Mouse (Mus musculus) forebrain, embryonic 13.5 days (tissue): Measurements from ENCODE around the gene Eif2ak1. TPM values are rescaled to one million over a fixed set of nuclear protein-coding genes. Genes with fewer than 3 reads are reported as not detected.

Experiments used
- ATAC-seq: fragments of 200-750 bp; cut with Nextera tagmentation; 2 replicates; pipeline ENCODE4 v1.8.0; 2017
- H3K27ac ChIP-seq: fragments of 300-500 bp; sonication (generic); 2 replicates; pipeline ENCODE4 v1.5.1; 2015; ENCODE audit warnings: inconsistent platforms, mild to moderate bottlenecking, moderate library complexity
- H3K27me3 ChIP-seq: fragments of 300-500 bp; sonication (generic); 2 replicates; pipeline ENCODE4 v1.6.1; 2015; ENCODE audit warnings: mild to moderate bottlenecking, inconsistent platforms
- H3K36me3 ChIP-seq: fragments of 300-500 bp; sonication (generic); 2 replicates; pipeline ENCODE4 v1.6.1; 2015; ENCODE audit warnings: mild to moderate bottlenecking, inconsistent platforms; ENCODE audit not compliant: poor library complexity, severe bottlenecking
- H3K4me1 ChIP-seq: fragments of 300-500 bp; sonication (generic); 2 replicates; pipeline ENCODE4 v1.6.1; 2015; ENCODE audit warnings: inconsistent platforms
- H3K4me2 ChIP-seq: fragments of 300-500 bp; sonication (generic); 2 replicates; pipeline ENCODE4 v1.6.1; 2015; ENCODE audit warnings: inconsistent platforms, mild to moderate bottlenecking, moderate library complexity
- H3K4me3 ChIP-seq: fragments of 300-500 bp; sonication (generic); 2 replicates; pipeline ENCODE4 v1.5.1; 2015; ENCODE audit warnings: mild to moderate bottlenecking, inconsistent platforms
- H3K9ac ChIP-seq: fragments of 300-500 bp; sonication (generic); 2 replicates; pipeline ENCODE4 v1.6.1; 2015; ENCODE audit warnings: mild to moderate bottlenecking, inconsistent platforms
- H3K9me3 ChIP-seq: fragments of 300-500 bp; sonication (generic); replicated peaks from 2 replicates; pipeline ENCODE4 v1.6.1; 2016; ENCODE audit warnings: inconsistent platforms
- WGBS: fragments of 180-500 bp; shearing (Covaris S2); methylation state at CpG from one replicate; pipeline ENCODE4 v1.1.7; 2015; 5-methylcytosine and 5-hydroxymethylcytosine counted together
- polyA plus RNA-seq: library from polyadenylated mRNA; unstranded; fragments of >200 nt; fragmentation: Nextera tagmentation; extraction: Ambion mirVana; gene quantifications from 2 replicates; pipeline ENCODE4 v1.2.1, GENCODE M21; 2015

The Eif2ak1 gene
- polyA plus RNA-seq, 1 experiment from 2014 or later: 44.9 TPM

DNA sequence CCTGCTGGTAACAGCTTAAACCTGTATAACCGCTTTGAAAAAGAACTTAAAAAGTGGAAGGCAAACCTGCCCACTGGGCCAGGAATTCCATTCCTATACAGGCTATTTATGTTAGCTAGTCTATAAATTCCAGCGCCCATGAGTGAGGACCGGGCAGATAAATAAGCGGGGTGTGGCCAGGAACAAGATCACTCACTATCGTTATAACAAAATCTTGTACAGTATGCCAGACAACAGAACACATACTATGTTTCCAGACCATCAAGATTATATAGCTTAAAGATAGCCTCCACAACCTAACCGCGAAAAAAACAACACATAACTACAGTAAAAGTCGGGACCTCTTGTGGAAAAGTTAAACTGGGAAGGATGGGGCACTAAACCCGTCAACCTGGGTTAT lies 91.3 kb downstream of the Eif2ak1 start:
- H3K27ac ChIP-seq: peak overlapping the region; percentile 77
- H3K4me2 ChIP-seq: peak overlapping the region; percentile 68
- H3K36me3 ChIP-seq: peaks cover 35% of the 10 kb centered on the region
- 0 out of 2 replicates have a peak, but pooled peaks have one; percentile 0 for ATAC-seq
- peak overlapping the region; percentile 70 for H3K4me3 ChIP-seq
- peak overlapping the region; percentile 65 for H3K9ac ChIP-seq
- H3K27me3 ChIP-seq: no peaks in the 10 kb centered on the region
- 2% methylated on average over 9 of the region's 9 CpGs for WGBS
- no peaks in the 10 kb centered on the region for H3K9me3 ChIP-seq
- H3K4me1 ChIP-seq: peaks cover 23% of the 10 kb centered on the region

DNA sequence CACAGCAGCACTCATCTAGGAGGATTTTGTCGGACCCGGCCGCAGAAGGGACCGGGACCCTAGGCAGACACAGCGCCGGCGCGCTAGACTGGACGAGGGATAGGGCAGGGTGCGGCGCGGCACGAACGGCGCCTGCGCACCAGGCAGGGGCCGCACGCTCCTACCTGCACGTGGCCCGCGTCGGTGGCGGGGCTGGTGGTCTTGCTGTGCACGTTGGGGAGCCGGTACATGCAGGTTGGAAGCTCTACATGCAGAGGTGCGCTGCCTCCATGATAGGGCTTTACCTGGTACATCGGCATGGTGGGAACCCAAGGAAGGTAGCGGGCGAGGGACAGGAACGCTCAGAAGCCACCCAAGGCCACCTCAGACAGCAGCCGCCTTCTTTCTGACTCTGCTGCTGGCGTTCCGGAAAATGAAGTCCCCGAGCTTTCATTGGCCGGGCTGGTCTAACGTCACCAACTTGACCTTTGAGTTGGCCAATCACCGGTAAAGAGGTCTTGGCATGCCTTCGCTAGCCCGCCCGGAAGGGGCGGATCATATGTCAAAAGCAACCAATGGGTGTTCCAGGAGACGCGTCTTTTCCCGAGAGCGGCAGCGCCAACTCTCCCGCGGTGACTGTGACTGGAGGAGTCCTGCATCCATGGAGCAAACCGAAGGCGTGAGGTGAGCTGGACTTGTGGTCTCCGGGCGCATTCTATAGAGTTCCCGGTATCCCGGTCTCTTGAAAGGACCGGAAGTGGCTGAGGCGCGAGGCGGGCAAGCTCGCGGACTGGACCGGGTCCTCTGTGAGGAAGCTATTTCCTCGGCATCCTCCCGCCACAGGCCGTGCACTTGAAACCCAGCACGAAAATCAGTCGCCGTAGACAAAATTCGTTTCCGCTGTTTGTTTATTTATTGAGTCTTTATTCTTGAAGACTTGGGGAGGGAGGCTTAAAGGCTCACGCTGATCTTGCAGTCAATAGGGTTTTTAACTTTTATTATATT lies 92.1 kb downstream of the Eif2ak1 start, which contains the start of the genes Aimp2 and Pms2:
TSS of gene Aimp2 (minus strand) at position 431 of the 984 bp plus-strand sequence.
TSS of gene Pms2 (plus strand) at position 548 of the 984 bp plus-strand sequence.
- under 1% methylated on average over 70 of the region's 70 CpGs for WGBS
- H3K27me3 ChIP-seq: no peaks in the 10 kb centered on the region
- peak; percentile 99 for ATAC-seq
- peak within 1 kb of the TSS; percentile 70 for H3K4me3 ChIP-seq
- H3K9me3 ChIP-seq: no peaks in the 10 kb centered on the region
- H3K36me3 ChIP-seq: peaks cover 33% of the 10 kb centered on the region
- peak within 1 kb of the TSS; percentile 67 for H3K9ac ChIP-seq
- peak within 1 kb of the TSS; percentile 68 for H3K4me2 ChIP-seq
- H3K27ac ChIP-seq: peak within 1 kb of the TSS; percentile 77
- peaks cover 23% of the 10 kb centered on the region for H3K4me1 ChIP-seq

DNA sequence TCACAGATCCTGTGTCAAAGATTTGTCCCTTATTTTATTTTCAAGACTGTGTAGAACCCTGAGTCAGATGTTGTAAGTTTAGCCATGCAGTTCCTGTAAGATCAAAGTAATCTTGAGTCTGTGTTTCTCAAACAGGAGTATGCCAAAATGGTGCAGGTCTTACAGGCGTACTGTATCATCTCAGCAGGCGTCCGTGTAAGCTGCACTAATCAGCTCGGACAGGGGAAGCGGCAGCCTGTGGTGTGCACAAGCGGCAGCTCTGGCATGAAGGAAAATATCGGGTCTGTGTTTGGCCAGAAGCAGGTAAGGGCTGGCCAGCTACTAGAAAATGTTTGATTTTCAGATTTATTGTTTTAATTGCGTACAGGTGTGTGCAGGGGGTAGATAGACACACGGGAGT lies 98.6 kb downstream of the Eif2ak1 start:
- ATAC-seq: no peak
- Histone ChIP-seq H3K27ac (no peak overlapping the region), H3K27me3 (no peaks in the 10 kb centered on the region), H3K4me3 (no peak overlapping the region), H3K4me1 (peaks cover under 1% of the 10 kb centered on the region; the same call in 1 of the 2 replicates), H3K4me2 (no peak overlapping the region), H3K9me3 (no peaks in the 10 kb centered on the region), H3K9ac (no peak overlapping the region), H3K36me3 (peaks cover 65% of the 10 kb centered on the region)
- 91% methylated on average over 9 of the region's 9 CpGs for WGBS

DNA sequence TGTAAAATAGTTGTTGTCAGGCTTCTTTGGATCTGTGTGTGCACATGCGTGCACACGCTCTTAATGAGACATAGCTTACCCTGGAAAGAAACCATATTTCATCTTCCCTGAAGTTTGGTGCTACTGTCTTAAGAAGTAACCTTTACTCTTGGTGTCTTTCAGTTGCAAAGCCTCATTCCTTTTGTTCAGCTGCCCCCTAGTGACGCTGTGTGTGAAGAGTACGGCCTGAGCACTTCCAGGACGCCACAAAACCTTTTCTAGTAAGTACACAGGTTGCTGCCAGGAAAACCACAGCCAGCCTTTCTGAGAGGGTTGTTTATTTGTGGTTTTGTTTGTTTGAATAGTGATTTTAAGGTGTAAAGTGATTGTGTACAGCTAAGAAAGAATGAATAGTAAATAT lies 99.8 kb downstream of the Eif2ak1 start:
- Histone ChIP-seq H3K9me3 (no peaks in the 10 kb centered on the region), H3K4me3 (no peak overlapping the region), H3K27me3 (no peaks in the 10 kb centered on the region), H3K36me3 (peaks cover 74% of the 10 kb centered on the region), H3K27ac (no peak overlapping the region), H3K9ac (no peak overlapping the region), H3K4me2 (no peak overlapping the region), H3K4me1 (no peaks in the 10 kb centered on the region)
- no peak for ATAC-seq
- WGBS: 49% methylated on average over 5 of the region's 5 CpGs

DNA sequence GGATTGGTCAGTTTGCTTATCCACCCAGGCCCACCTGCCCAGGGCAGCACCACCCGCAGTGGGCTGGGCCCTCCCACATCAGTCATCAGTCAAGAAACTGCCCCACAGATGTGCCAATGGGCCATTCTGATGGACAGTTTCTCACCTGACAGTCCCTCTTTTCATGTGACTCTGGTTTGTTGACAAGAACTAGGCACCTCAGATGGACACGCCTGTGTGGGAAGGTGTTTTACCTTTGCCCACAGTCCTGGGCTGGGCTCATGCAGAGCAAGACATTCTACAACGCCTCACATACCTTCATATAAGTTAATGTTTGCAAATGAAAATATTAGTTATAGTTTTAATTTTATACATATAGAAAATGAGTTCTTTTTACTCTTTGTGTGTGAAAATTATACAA lies 100.5 kb downstream of the Eif2ak1 start:
- Histone ChIP-seq H3K27me3 (no peaks in the 10 kb centered on the region), H3K27ac (no peak overlapping the region), H3K4me3 (no peak overlapping the region), H3K4me2 (no peak overlapping the region), H3K36me3 (peaks cover 79% of the 10 kb centered on the region), H3K4me1 (no peaks in the 10 kb centered on the region), H3K9me3 (no peaks in the 10 kb centered on the region), H3K9ac (no peak overlapping the region)
- no peak for ATAC-seq
- WGBS: 90% methylated on average over 3 of the region's 3 CpGs

DNA sequence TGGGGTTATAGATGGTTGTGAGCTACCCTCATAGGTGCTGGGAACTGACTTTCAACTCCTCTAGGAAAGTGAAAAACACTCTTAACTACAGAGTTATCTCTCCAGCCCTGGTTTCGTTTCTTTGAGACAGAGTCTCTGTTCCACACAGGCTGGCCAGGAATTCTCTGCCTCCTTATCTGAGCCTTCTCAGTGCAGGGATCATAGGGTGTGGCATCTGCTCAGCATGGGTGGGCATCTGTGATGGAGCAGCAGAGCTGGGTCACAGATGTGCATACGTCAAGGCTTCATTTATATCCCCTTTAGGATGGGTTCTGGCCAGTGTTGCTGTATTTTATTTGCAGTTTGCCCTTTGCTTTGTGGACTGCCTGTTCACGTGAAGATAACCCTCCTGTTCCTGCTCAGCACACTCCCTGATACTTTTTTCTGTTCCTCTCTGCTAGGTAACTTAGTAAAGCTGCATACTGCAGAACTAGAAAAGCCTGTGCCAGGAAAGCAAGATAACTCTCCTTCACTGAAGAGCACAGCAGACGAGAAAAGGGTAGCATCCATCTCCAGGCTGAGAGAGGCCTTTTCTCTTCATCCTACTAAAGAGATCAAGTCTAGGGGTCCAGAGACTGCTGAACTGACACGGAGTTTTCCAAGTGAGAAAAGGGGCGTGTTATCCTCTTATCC lies 107.3 kb downstream of the Eif2ak1 start:
- WGBS: 91% methylated on average over 6 of the region's 6 CpGs

DNA sequence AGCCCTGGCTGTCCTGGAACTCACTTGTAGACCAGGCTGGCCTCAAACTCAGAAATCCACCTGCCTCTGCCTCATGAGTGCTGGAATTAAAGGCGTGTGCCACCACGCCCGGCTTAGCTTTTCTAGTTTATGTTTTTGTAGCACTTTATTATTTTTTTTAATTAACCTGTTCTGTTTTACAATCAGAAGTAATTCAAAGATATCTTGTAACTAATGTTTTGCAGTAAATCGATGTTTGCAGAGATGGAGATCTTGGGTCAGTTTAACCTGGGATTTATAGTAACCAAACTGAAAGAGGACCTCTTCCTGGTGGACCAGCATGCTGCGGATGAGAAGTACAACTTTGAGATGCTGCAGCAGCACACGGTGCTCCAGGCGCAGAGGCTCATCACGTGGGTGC lies 110.3 kb downstream of the Eif2ak1 start, which contains the start of gene Gm42421:
TSS of gene Gm42421 (plus strand) at position 301 of the 400 bp plus-strand sequence.
- H3K27ac ChIP-seq: no peak within 1 kb of the TSS
- H3K36me3 ChIP-seq: peaks cover 85% of the 10 kb centered on the region
- no peak within 1 kb of the TSS for H3K9ac ChIP-seq
- H3K9me3 ChIP-seq: no peaks in the 10 kb centered on the region
- WGBS: 95% methylated on average over 8 of the region's 8 CpGs
- no peak for ATAC-seq
- H3K4me2 ChIP-seq: no peak within 1 kb of the TSS
- H3K27me3 ChIP-seq: no peaks in the 10 kb centered on the region
- H3K4me3 ChIP-seq: no peak within 1 kb of the TSS
- H3K4me1 ChIP-seq: 0 out of 2 replicates have a peak, but pooled peaks cover 2% of the 10 kb centered on the region

More for the DNA sequence above, 107.3 kb downstream of the Eif2ak1 start:
- Histone ChIP-seq H3K4me1 (no peaks in the 10 kb centered on the region), H3K9ac (no peak overlapping the region), H3K27me3 (no peaks in the 10 kb centered on the region), H3K27ac (no peak overlapping the region), H3K36me3 (peaks cover 85% of the 10 kb centered on the region), H3K4me2 (no peak overlapping the region), H3K4me3 (no peak overlapping the region), H3K9me3 (no peaks in the 10 kb centered on the region)
- ATAC-seq: no peak

DNA sequence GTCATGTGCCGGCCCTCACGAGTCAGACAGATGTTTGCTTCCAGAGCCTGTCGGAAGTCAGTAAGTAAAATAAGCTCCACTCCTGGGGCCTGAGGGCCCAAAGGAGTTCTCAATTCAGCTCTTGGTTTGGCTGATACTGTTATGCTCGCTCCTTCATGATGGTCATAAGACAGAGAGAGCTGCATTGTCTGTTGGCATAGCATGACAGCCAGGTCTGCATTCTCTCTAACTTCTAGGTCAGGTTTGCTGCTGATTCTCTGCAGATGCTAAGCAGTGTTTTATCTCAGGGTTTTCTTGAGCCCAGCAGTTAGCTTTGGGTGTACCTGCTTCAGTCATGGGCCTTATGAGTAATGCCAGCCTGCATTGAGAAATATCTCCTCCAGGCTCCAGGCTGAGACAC lies 111.7 kb downstream of the Eif2ak1 start:
- H3K4me3 ChIP-seq: no peak overlapping the region
- no peak for ATAC-seq
- H3K27ac ChIP-seq: no peak overlapping the region
- 0 out of 2 replicates have a peak, but pooled peaks cover 4% of the 10 kb centered on the region for H3K4me1 ChIP-seq
- no peaks in the 10 kb centered on the region for H3K27me3 ChIP-seq
- H3K36me3 ChIP-seq: peaks cover 72% of the 10 kb centered on the region
- WGBS: 94% methylated on average over 4 of the region's 4 CpGs
- no peak overlapping the region for H3K4me2 ChIP-seq
- H3K9me3 ChIP-seq: no peaks in the 10 kb centered on the region
- H3K9ac ChIP-seq: no peak overlapping the region

DNA sequence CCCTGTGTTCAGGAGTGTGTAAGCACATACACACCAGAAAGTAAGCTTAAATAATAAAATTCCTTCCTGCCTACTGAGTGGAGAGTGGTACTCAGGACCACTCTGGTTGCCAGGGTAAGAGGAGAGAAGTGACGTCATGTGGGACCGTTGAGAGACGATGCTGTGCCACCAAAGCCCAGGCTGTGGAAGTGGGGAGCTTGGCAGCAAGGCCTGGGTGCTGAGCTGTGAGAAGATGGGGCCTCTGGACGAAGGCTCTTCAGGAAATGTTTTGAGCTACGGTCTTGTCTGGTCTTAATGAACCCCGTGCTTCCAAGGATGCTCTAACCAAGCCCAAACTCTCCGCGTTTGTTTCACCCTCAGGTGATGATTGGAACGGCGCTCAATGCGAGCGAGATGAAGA lies 113.1 kb downstream of the Eif2ak1 start:
- 96% methylated on average over 12 of the region's 12 CpGs for WGBS
- Histone ChIP-seq H3K4me3 (no peak overlapping the region), H3K4me2 (no peak overlapping the region), H3K9me3 (no peaks in the 10 kb centered on the region), H3K27me3 (no peaks in the 10 kb centered on the region), H3K4me1 (0 out of 2 replicates have a peak, but pooled peaks cover 4% of the 10 kb centered on the region), H3K27ac (no peak overlapping the region), H3K9ac (no peak overlapping the region), H3K36me3 (peaks cover 58% of the 10 kb centered on the region)
- ATAC-seq: no peak

DNA sequence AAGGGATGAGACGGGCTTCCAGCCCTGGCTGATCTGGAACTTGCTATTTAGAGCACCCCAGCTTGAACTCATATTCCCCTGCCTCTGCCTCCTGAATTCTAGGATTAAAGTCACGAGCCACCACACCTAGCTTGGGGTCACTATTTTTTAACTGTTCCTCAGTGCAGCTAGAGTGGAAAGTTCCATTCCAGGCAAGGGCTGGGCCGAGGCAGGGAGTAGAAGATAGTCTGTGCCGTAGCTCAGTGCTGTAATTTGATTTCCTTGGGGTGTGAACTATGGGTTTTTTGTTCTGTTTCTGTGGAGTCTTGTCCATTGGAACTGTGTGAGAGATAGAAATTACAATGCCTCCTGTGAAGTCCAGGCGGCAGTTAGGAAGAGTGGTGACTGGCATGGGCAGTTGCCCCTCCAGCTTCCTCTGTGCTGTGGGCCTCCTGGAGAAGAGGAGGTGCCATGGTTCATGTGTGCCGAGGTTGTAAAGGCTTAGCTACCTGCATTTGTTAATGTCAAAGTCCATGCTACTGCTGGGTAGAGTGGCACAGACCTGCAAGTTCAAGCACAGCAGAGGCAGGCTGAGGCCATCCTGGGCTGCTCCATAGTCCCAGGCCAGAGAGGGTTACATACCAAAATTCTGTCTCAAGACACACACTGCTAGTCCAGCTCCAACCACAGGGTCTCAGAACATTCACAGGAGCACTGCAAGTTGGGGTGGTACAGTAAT lies 114.4 kb downstream of the Eif2ak1 start:
- H3K4me1 ChIP-seq: 0 out of 2 replicates have a peak, but pooled peaks cover 4% of the 10 kb centered on the region
- no peak overlapping the region for H3K4me2 ChIP-seq
- no peak overlapping the region for H3K9ac ChIP-seq
- no peaks in the 10 kb centered on the region for H3K27me3 ChIP-seq
- no peak overlapping the region for H3K4me3 ChIP-seq
- H3K36me3 ChIP-seq: peaks cover 44% of the 10 kb centered on the region
- WGBS: 85% methylated on average over 6 of the region's 6 CpGs
- no peak for ATAC-seq
- no peaks in the 10 kb centered on the region for H3K9me3 ChIP-seq
- no peak overlapping the region for H3K27ac ChIP-seq

DNA sequence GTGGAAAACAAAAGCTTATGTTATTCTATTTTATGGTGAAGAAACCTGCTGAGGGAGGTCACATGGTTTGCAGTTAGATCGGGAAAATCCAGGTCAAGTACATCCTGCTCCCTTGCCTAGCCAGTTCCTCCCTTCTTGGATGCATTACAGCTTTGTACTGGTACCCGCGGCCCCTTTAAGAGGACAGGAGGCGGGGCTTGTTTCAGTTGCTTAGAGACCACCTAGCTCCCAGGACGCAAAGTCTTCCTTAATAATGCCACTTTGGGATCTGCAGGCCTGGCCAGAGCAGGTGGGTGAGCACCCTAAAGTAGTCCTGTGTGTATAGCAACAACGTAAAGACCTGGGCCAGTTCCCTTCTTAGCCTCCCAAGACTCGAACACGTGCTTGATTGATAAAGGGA lies 115.2 kb downstream of the Eif2ak1 start, which contains the start of gene Rsph10b:
TSS of gene Rsph10b (plus strand) at position 205 of the 400 bp plus-strand sequence.
- WGBS: 11% methylated on average over 8 of the region's 8 CpGs
- no peak within 1 kb of the TSS for H3K9ac ChIP-seq
- ATAC-seq: no peak

More for the DNA sequence above, 115.2 kb downstream of the Eif2ak1 start, which contains the start of gene Rsph10b:
- H3K27ac ChIP-seq: no peak within 1 kb of the TSS
- no peak within 1 kb of the TSS for H3K4me3 ChIP-seq
- H3K4me1 ChIP-seq: 0 out of 2 replicates have a peak, but pooled peaks cover 4% of the 10 kb centered on the region
- H3K27me3 ChIP-seq: no peaks in the 10 kb centered on the region
- H3K4me2 ChIP-seq: peak within 1 kb of the TSS; percentile 30
- peaks cover 44% of the 10 kb centered on the region for H3K36me3 ChIP-seq
- no peaks in the 10 kb centered on the region for H3K9me3 ChIP-seq
